Mouse (Mus musculus) midbrain, embryonic 16.5 days (tissue): ENCODE results near the gene Ccdc85c. TPM values are rescaled to one million over a fixed set of nuclear protein-coding genes. Genes with fewer than 3 reads are reported as not detected.

Experiments used
- ATAC-seq: fragments of 200-750 bp; cut with Nextera tagmentation; 2 replicates; pipeline ENCODE4 v1.8.0; 2017; ENCODE audit warnings: moderate TSS enrichment
- H3K27ac ChIP-seq: fragments of 300-500 bp; sonication (generic); 2 replicates; pipeline ENCODE4 v1.5.1; 2014; ENCODE audit warnings: mild to moderate bottlenecking, low read length, mixed read lengths
- H3K27me3 ChIP-seq: fragments of 300-500 bp; sonication (generic); 2 replicates; pipeline ENCODE4 v1.6.1; 2014; ENCODE audit warnings: low read depth, low read length, mixed read lengths; ENCODE audit not compliant: control insufficient read depth, insufficient read depth
- H3K36me3 ChIP-seq: fragments of 300-500 bp; sonication (generic); 2 replicates; pipeline ENCODE4 v1.6.1; 2014; ENCODE audit warnings: mild to moderate bottlenecking, low read length, moderate library complexity, mixed read lengths; ENCODE audit not compliant: control insufficient read depth, insufficient read depth
- H3K4me1 ChIP-seq: fragments of 300-500 bp; sonication (generic); 2 replicates; pipeline ENCODE4 v1.6.1; 2014; ENCODE audit warnings: mild to moderate bottlenecking, low read length, mixed read lengths; ENCODE audit not compliant: control insufficient read depth, insufficient read depth
- H3K4me2 ChIP-seq: fragments of 300-500 bp; sonication (generic); 2 replicates; pipeline ENCODE4 v1.6.1; 2014; ENCODE audit warnings: mild to moderate bottlenecking, low read length, mixed read lengths
- H3K4me3 ChIP-seq: fragments of 300-500 bp; sonication (generic); 2 replicates; pipeline ENCODE4 v1.5.1; 2014; ENCODE audit warnings: low read depth, mild to moderate bottlenecking, low read length, moderate library complexity, mixed read lengths
- H3K9ac ChIP-seq: fragments of 300-500 bp; sonication (generic); 2 replicates; pipeline ENCODE4 v1.6.1; 2014; ENCODE audit warnings: low read depth, low read length, mixed read lengths
- H3K9me3 ChIP-seq: fragments of 300-500 bp; sonication (generic); replicated peaks from 2 replicates; pipeline ENCODE4 v1.6.1; 2014; ENCODE audit warnings: mild to moderate bottlenecking, low read length, mixed read lengths; ENCODE audit not compliant: control insufficient read depth, poor library complexity, severe bottlenecking
- WGBS: fragments of 180-500 bp; shearing (Covaris S2); extraction: QIAGEN DNeasy Blood & Tissue Kit; methylation state at CpG from one replicate; pipeline ENCODE4 v1.1.7; 2014; 5-methylcytosine and 5-hydroxymethylcytosine counted together
- polyA plus RNA-seq: library from polyadenylated mRNA; unstranded; fragments of >200 nt; fragmentation: Nextera tagmentation; extraction: Ambion mirVana; gene quantifications from 2 replicates; pipeline ENCODE4 v1.2.1, GENCODE M21; 2015

Gene Ccdc85c
- polyA plus RNA-seq, 1 experiment from 2014 or later: 13.2 TPM

GRCm38 (mm10) chr12:108221206-108221605 is 54.0 kb downstream of the Ccdc85c start:
- ATAC-seq: peak; percentile 23; the same call in 1 of the 2 replicates
- no peak overlapping the region for H3K4me3 ChIP-seq
- H3K9me3 ChIP-seq: no peaks in the 10 kb centered on the region
- peaks cover 54% of the 10 kb centered on the region for H3K4me1 ChIP-seq
- H3K27me3 ChIP-seq: no peaks in the 10 kb centered on the region
- no peak overlapping the region for H3K4me2 ChIP-seq
- WGBS: 56% methylated on average over 10 of the region's 10 CpGs
- no peak overlapping the region for H3K27ac ChIP-seq
- 0 out of 2 replicates have a peak overlapping the region, but pooled peaks have one; percentile 20 for H3K9ac ChIP-seq
- H3K36me3 ChIP-seq: no peaks in the 10 kb centered on the region

GRCm38 (mm10) chr12:108220621-108221020 is 54.6 kb downstream of the Ccdc85c start:
- H3K36me3 ChIP-seq: no peaks in the 10 kb centered on the region
- 0 out of 2 replicates have a peak overlapping the region, but pooled peaks have one; percentile 11 for H3K27ac ChIP-seq
- H3K9ac ChIP-seq: peak overlapping the region; percentile 20; the same call in 1 of the 2 replicates
- WGBS: 47% methylated on average over 12 of the region's 12 CpGs
- no peak overlapping the region for H3K4me2 ChIP-seq
- no peaks in the 10 kb centered on the region for H3K27me3 ChIP-seq
- peak; percentile 20; the same call in 1 of the 2 replicates for ATAC-seq
- H3K4me3 ChIP-seq: no peak overlapping the region
- H3K9me3 ChIP-seq: no peaks in the 10 kb centered on the region
- peaks cover 56% of the 10 kb centered on the region for H3K4me1 ChIP-seq

GRCm38 (mm10) chr12:108219825-108220616 is 55.2 kb downstream of the Ccdc85c start:
- WGBS: 60% methylated on average over 21 of the region's 21 CpGs
- peak; percentile 15; the same call in 1 of the 2 replicates for ATAC-seq
- H3K27ac ChIP-seq: peak overlapping the region; percentile 71
- no peak overlapping the region for H3K4me3 ChIP-seq
- no peak overlapping the region for H3K4me2 ChIP-seq
- no peaks in the 10 kb centered on the region for H3K36me3 ChIP-seq
- peaks cover 56% of the 10 kb centered on the region for H3K4me1 ChIP-seq
- H3K9ac ChIP-seq: peak overlapping the region; percentile 51
- H3K9me3 ChIP-seq: no peaks in the 10 kb centered on the region
- H3K27me3 ChIP-seq: no peaks in the 10 kb centered on the region

GRCm38 (mm10) chr12:108219163-108219562 is 56.1 kb downstream of the Ccdc85c start:
- no peak for ATAC-seq
- Histone ChIP-seq H3K9me3 (no peaks in the 10 kb centered on the region), H3K4me3 (no peak overlapping the region), H3K4me1 (peaks cover 52% of the 10 kb centered on the region), H3K27ac (peak overlapping the region; percentile 71), H3K9ac (peak overlapping the region; percentile 51), H3K4me2 (peak overlapping the region; percentile 21; the same call in 1 of the 2 replicates), H3K27me3 (no peaks in the 10 kb centered on the region), H3K36me3 (no peaks in the 10 kb centered on the region)
- 39% methylated on average over 15 of the region's 15 CpGs for WGBS

GRCm38 (mm10) chr12:108217572-108217971 is 57.7 kb downstream of the Ccdc85c start:
- Histone ChIP-seq H3K27me3 (no peaks in the 10 kb centered on the region), H3K9ac (no peak overlapping the region), H3K4me1 (peaks cover 51% of the 10 kb centered on the region), H3K36me3 (no peaks in the 10 kb centered on the region), H3K9me3 (no peaks in the 10 kb centered on the region), H3K4me3 (no peak overlapping the region), H3K4me2 (no peak overlapping the region), H3K27ac (no peak overlapping the region)
- ATAC-seq: no peak
- 62% methylated on average over 5 of the region's 5 CpGs for WGBS

- Histone ChIP-seq H3K9me3 (no peaks in the 10 kb centered on the region), H3K4me3 (no peak overlapping the region), H3K4me2 (no peak overlapping the region), H3K27ac (peak overlapping the region; percentile 50), H3K36me3 (no peaks in the 10 kb centered on the region), H3K27me3 (no peaks in the 10 kb centered on the region), H3K4me1 (peaks cover 53% of the 10 kb centered on the region), H3K9ac (peak overlapping the region; percentile 39; the same call in 1 of the 2 replicates)
- no peak for ATAC-seq
- 46% methylated on average over 11 of the region's 11 CpGs for WGBS
These were observed 58.4 kb downstream of the Ccdc85c start for GRCm38 (mm10) chr12:108216611-108217370.

- H3K27ac ChIP-seq: no peak overlapping the region
- H3K4me2 ChIP-seq: no peak overlapping the region
- ATAC-seq: no peak
- H3K9me3 ChIP-seq: no peaks in the 10 kb centered on the region
- no peak overlapping the region for H3K4me3 ChIP-seq
- H3K27me3 ChIP-seq: no peaks in the 10 kb centered on the region
- 58% methylated on average over 8 of the region's 8 CpGs for WGBS
- H3K4me1 ChIP-seq: peaks cover 38% of the 10 kb centered on the region
- no peaks in the 10 kb centered on the region for H3K36me3 ChIP-seq
- H3K9ac ChIP-seq: no peak overlapping the region
These were observed 60.1 kb downstream of the Ccdc85c start for GRCm38 (mm10) chr12:108215090-108215489.

- Histone ChIP-seq H3K27me3 (no peaks in the 10 kb centered on the region), H3K9ac (no peak overlapping the region), H3K4me2 (no peak overlapping the region), H3K36me3 (no peaks in the 10 kb centered on the region), H3K4me1 (peaks cover 24% of the 10 kb centered on the region), H3K4me3 (no peak overlapping the region), H3K27ac (no peak overlapping the region), H3K9me3 (no peaks in the 10 kb centered on the region)
- ATAC-seq: no peak
- 47% methylated on average over 18 of the region's 18 CpGs for WGBS
These were observed 61.9 kb downstream of the Ccdc85c start for GRCm38 (mm10) chr12:108213090-108214041.
